Comparison of ENCODE assay signal across 19 mouse cellular contexts in the genomic region with DNA sequence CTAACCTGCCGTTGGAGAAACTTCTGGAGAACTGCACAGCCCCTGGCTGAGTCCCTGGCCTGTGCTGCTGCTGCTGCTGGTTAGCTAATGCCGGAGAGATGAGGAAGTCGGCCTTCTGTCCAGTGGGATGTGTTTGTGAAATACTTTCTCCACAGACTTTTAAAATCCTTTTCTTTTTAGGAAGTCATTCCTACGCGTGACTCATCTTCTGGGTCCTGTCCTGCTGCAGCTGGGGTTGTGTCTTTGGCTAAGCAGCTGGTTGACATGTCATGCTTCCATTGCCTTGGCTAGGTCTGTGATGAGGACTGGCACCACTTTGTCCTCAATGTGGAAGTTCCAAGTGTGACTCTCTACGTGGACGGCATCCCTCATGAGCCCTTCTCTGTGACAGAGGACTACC. TPM values are rescaled to one million over a fixed set of nuclear protein-coding genes. Genes with fewer than 3 reads are reported as not detected.
A peak's percentile ranks its signal among the peaks of the same experiment; 100 is the strongest.
DNase-seq lines count a peak whose midpoint lies in the region; ATAC-seq and TF ChIP-seq lines count a peak whose summit lies in the region.
"Had no signal": no experiment of that assay in that cellular context is flagged by ENCODE, and none has a peak within 500 bp of the region (broad histone marks: within the 10 kb centered on the region; RNA-seq: fewer than 3 reads in every experiment).

No protein-coding gene starts in this region.

- H3K9me3 ChIP-seq in lung, postnatal 0 days (ENCODE audit: low read length): no peaks in the 10 kb centered on the region
- H3K9me3 ChIP-seq: embryonic facial prominence, embryonic 10.5 days; forebrain, embryonic 13.5 days; liver, embryonic 15.5 days; neural tube, embryonic 15.5 days had no signal

- no peaks in the 10 kb centered on the region for H3K27me3 ChIP-seq in lung, postnatal 0 days (replicated peaks; ENCODE audit: insufficient read depth, low read length)
- H3K27me3 ChIP-seq: forebrain, embryonic 13.5 days; liver, embryonic 15.5 days; neural tube, embryonic 15.5 days had no signal

- H3K4me1 ChIP-seq in lung, postnatal 0 days (ENCODE audit: insufficient read depth, low read depth, low read length): no peaks in the 10 kb centered on the region
- H3K4me1 ChIP-seq: forebrain, embryonic 13.5 days; neural tube, embryonic 15.5 days had no signal

- peaks cover 27% of the 10 kb centered on the region for H3K36me3 ChIP-seq in lung, postnatal 0 days (ENCODE audit: insufficient read depth, low read length)
- H3K36me3 ChIP-seq: liver, embryonic 15.5 days had no signal

- intact Hi-C loops in gastrocnemius, postnatal 14 days (cut with DNase I; ENCODE audit: low total_unique reads): no loop called here

- TF ChIP-seq EP300 in lung, postnatal 0 days (IDR thresholded peaks at IDR 0.05): no peak

- peak; percentile 28 to 35 for DNase-seq in gastrocnemius, adult 8-10 months (ENCODE audit: low spot score in 2 of 2)
- DNase-seq in gastrocnemius, postnatal 4 days (ENCODE audit: low spot score in 2 of 2): no peak
- DNase-seq in lung, postnatal 0 days (ENCODE audit: low spot score): peak; percentile 37
- no peak for DNase-seq in lung, adult 18-20 months
- DNase-seq in gastrocnemius, postnatal 14 days: peak; percentile 34
- peak; percentile 60 for DNase-seq in skeletal muscle tissue, adult 2 months (ENCODE audit: low read depth, low spot score)
- no peak for DNase-seq in cerebellum, postnatal 14 days
- no peak for DNase-seq in cerebellum, postnatal 10 days
- DNase-seq: cerebellum, postnatal 25 days; lung, postnatal 14 days; retina, postnatal 1 day; right cerebral cortex, postnatal 4 days had no signal

- H3K27ac ChIP-seq in lung, postnatal 0 days (ENCODE audit: low read length): no peak overlapping the region
- H3K27ac ChIP-seq: embryonic facial prominence, embryonic 10.5 days; forebrain, embryonic 13.5 days; hindbrain, embryonic 14.5 days; liver, embryonic 15.5 days; neural tube, embryonic 15.5 days had no signal

- no peak overlapping the region for H3K4me2 ChIP-seq in lung, postnatal 0 days (replicated peaks; ENCODE audit: low read depth, low read length)
- H3K4me2 ChIP-seq: forebrain, embryonic 13.5 days; hindbrain, embryonic 14.5 days; liver, embryonic 15.5 days; midbrain, embryonic 11.5 days; neural tube, embryonic 15.5 days had no signal

- H3K9ac ChIP-seq in lung, postnatal 0 days (replicated peaks; ENCODE audit: low read depth): no peak overlapping the region
- H3K9ac ChIP-seq: forebrain, embryonic 13.5 days; hindbrain, embryonic 14.5 days; liver, embryonic 15.5 days; neural tube, embryonic 15.5 days had no signal

- ATAC-seq in lung, postnatal 0 days: no peak
- ATAC-seq: forebrain, embryonic 13.5 days; intestine, embryonic 16.5 days had no signal

- WGBS in lung, postnatal 0 days: 80% methylated on average over 7 of the region's 7 CpGs

- no peak for TF ChIP-seq CTCF in lung, postnatal 0 days (IDR thresholded peaks at IDR 0.05)

- H3K4me3 ChIP-seq in lung, postnatal 0 days (ENCODE audit: low read depth, low read length): no peak overlapping the region
- H3K4me3 ChIP-seq: embryonic facial prominence, embryonic 10.5 days; forebrain, embryonic 13.5 days; liver, embryonic 15.5 days; neural tube, embryonic 15.5 days had no signal

RNA-seq across cellular contexts. Expression of a gene that starts 51.7 kb away (rescaled TPM):
- 10 to 100 TPM; 17.1 to 25.6 (median 24.8) TPM for total RNA-seq in gastrocnemius, adult 8-10 months (2022)
- total RNA-seq in gastrocnemius, postnatal 4 days (2021): 10 to 100 TPM; 78.9 to 80.6 TPM
- polyA plus RNA-seq in lung, postnatal 0 days (2015; fragmentation: Nextera tagmentation; extraction: Ambion mirVana): 43.6 and 48.7 TPM in 2 replicates
- total RNA-seq in gastrocnemius, postnatal 14 days (2021): 10 to 100 TPM; 42.0 to 56.1 TPM

Comparison
In these comparisons a context has a peak if more than half of its experiments do, and no peak if none do; other contexts are left out.
1. DNase-seq: peak in gastrocnemius, adult 8-10 months (2 of 2), lung, postnatal 0 days (single experiment), gastrocnemius, postnatal 14 days (single experiment) and skeletal muscle tissue, adult 2 months (single experiment); none in gastrocnemius, postnatal 4 days (0 of 2), lung, adult 18-20 months (0 of 2), cerebellum, postnatal 14 days (0 of 2) and cerebellum, postnatal 10 days (0 of 2).